Mouse (Mus musculus) hindbrain, embryonic 16.5 days (tissue): ENCODE data around the gene Bloc1s1. TPM values are rescaled to one million over a fixed set of nuclear protein-coding genes. Genes with fewer than 3 reads are reported as not detected.

Experiments
- ATAC-seq: fragments of 200-750 bp; cut with Nextera tagmentation; 2 replicates; pipeline ENCODE4 v1.8.0; 2017; ENCODE audit warnings: moderate TSS enrichment, moderate library complexity
- H3K27ac ChIP-seq: fragments of 300-500 bp; sonication (generic); 2 replicates; pipeline ENCODE4 v1.5.1; 2014; ENCODE audit warnings: low read depth, mild to moderate bottlenecking, control low read depth, low read length, moderate library complexity
- H3K27me3 ChIP-seq: fragments of 300-500 bp; sonication (generic); replicated peaks from 2 replicates; pipeline ENCODE4 v1.6.1; 2014; ENCODE audit warnings: low read length; ENCODE audit not compliant: control insufficient read depth, insufficient read depth
- H3K36me3 ChIP-seq: fragments of 300-500 bp; sonication (generic); 2 replicates; pipeline ENCODE4 v1.6.1; 2014; ENCODE audit warnings: mild to moderate bottlenecking, low read length, moderate library complexity, mixed read lengths; ENCODE audit not compliant: control insufficient read depth, insufficient read depth
- H3K4me1 ChIP-seq: fragments of 300-500 bp; sonication (generic); 2 replicates; pipeline ENCODE4 v1.6.1; 2014; ENCODE audit warnings: low read depth, low read length; ENCODE audit not compliant: control insufficient read depth, insufficient read depth
- H3K4me2 ChIP-seq: fragments of 300-500 bp; sonication (generic); 2 replicates; pipeline ENCODE4 v1.6.1; 2014; ENCODE audit warnings: mild to moderate bottlenecking, low read length, control low read depth, moderate library complexity
- H3K4me3 ChIP-seq: fragments of 300-500 bp; sonication (generic); 2 replicates; pipeline ENCODE4 v1.5.1; 2014; ENCODE audit warnings: mild to moderate bottlenecking, low read length, control low read depth, moderate library complexity
- H3K9ac ChIP-seq: fragments of 300-500 bp; sonication (generic); 2 replicates; pipeline ENCODE4 v1.6.1; 2014; ENCODE audit warnings: low read depth, mild to moderate bottlenecking, control low read depth, low read length, moderate library complexity
- H3K9me3 ChIP-seq: fragments of 300-500 bp; sonication (generic); 2 replicates; pipeline ENCODE4 v1.6.1; 2014; ENCODE audit warnings: mild to moderate bottlenecking, low read length, moderate library complexity; ENCODE audit not compliant: control insufficient read depth
- WGBS: fragments of 180-500 bp; shearing (Covaris S2); extraction: QIAGEN DNeasy Blood & Tissue Kit; methylation state at CpG from one replicate; pipeline ENCODE4 v1.1.7; 2014; 5-methylcytosine and 5-hydroxymethylcytosine counted together
- polyA plus RNA-seq: library from polyadenylated mRNA; unstranded; fragments of >200 nt; fragmentation: Nextera tagmentation; extraction: Ambion mirVana; gene quantifications from 2 replicates; pipeline ENCODE4 v1.2.1, GENCODE M21; 2015

Gene Bloc1s1
- 247 and 278 TPM in 2 replicates for polyA plus RNA-seq

DNA sequence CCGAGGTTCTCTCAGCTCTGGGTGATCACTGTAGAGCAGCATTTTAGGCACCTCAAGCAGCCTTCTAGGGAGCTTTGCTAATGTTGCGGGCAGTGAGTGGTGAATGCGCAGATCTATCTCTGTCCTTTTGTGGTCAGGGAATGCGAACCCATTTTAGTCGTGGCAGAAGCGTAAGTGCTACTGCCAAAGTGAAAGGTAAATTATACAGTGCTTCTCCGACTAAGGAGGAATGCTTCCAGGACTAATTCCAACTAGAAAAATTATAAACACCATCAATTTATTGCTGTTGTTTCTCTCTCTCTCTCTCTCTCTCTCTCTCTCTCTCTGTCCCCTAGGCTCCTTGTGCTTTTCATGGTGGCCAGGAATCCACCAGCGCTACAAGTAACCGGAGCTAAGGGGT, at the start of gene Bloc1s1:
Gene Bloc1s1, minus strand, starts transcription at position 101 of the 400 bp plus-strand sequence.
- ATAC-seq: no peak
- WGBS: 61% methylated on average over 9 of the region's 9 CpGs
- H3K4me1 ChIP-seq: peaks cover 27% of the 10 kb centered on the region
- H3K27ac ChIP-seq: peak within 1 kb of the TSS; percentile 98
- H3K27me3 ChIP-seq: no peaks in the 10 kb centered on the region
- H3K36me3 ChIP-seq: no peaks in the 10 kb centered on the region
- peak within 1 kb of the TSS; percentile 86 for H3K4me3 ChIP-seq
- peak within 1 kb of the TSS; percentile 86 for H3K4me2 ChIP-seq
- no peaks in the 10 kb centered on the region for H3K9me3 ChIP-seq
- H3K9ac ChIP-seq: peak within 1 kb of the TSS; percentile 93

GRCm38 (mm10) chr10:128972841-128973240, 49.0 kb upstream of the Bloc1s1 start:
- H3K9me3 ChIP-seq: no peaks in the 10 kb centered on the region
- H3K9ac ChIP-seq: no peak overlapping the region
- no peak overlapping the region for H3K27ac ChIP-seq
- H3K4me2 ChIP-seq: no peak overlapping the region
- no peaks in the 10 kb centered on the region for H3K27me3 ChIP-seq
- ATAC-seq: no peak
- WGBS: 71% methylated on average over 4 of the region's 4 CpGs
- H3K36me3 ChIP-seq: no peaks in the 10 kb centered on the region
- no peaks in the 10 kb centered on the region for H3K4me1 ChIP-seq
- H3K4me3 ChIP-seq: no peak overlapping the region

DNA sequence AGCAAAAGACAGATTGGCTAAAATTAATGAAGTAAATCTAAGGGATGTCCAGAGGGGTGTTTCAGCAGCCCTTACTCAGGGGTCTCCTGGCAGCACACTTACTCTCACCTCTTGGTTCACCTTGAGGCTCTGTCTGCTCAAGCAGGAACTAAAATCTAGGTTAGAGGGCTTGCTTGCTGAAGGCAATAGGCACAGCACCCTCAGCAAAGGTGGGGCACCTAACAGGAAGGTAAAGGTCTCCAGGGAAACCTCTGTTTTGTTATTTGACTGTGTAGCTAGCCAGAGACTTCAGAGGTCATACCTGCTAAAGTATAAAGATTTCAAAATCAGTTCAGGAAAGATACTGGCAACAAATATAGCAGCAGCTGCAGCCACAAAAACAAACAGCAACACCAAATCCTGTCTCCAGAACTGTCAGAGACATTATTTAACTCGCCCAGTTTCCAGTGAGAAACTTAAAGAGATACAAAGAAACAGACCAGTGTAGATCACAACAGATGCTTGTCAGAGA, 47.0 kb upstream of the Bloc1s1 start:
- no peak overlapping the region for H3K4me2 ChIP-seq
- WGBS: 58% methylated on average over 1 of the region's 1 CpGs

DNA sequence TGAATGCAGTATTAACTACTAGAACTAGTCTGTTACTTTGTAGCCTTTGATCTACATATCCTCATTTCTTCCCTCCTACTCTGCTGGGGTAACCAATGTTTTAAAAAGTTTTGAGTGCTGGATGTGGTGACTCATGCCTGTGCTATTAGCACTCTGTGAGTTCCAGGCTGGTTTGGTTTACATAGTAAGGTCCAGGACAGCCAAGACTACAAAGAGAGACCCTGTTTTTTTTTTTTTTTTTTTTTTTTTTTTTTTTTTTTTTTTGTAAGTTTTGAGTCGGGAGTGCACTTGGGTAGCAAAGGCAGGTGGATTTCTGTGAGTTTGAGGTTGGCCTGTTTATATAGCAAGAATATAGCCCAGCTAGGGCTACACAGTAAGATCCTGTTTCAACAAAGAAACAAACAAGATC, 44.5 kb upstream of the Bloc1s1 start:
- Histone ChIP-seq H3K4me1 (no peaks in the 10 kb centered on the region), H3K9me3 (no peaks in the 10 kb centered on the region), H3K36me3 (no peaks in the 10 kb centered on the region), H3K27ac (no peak overlapping the region), H3K4me3 (no peak overlapping the region), H3K27me3 (no peaks in the 10 kb centered on the region), H3K9ac (no peak overlapping the region), H3K4me2 (no peak overlapping the region)
- no peak for ATAC-seq
- 41% methylated on average over 1 of the region's 1 CpGs for WGBS

More for the DNA sequence above, 47.0 kb upstream of the Bloc1s1 start:
- H3K36me3 ChIP-seq: no peaks in the 10 kb centered on the region
- H3K9me3 ChIP-seq: no peaks in the 10 kb centered on the region
- H3K4me3 ChIP-seq: no peak overlapping the region
- no peaks in the 10 kb centered on the region for H3K27me3 ChIP-seq
- no peak overlapping the region for H3K27ac ChIP-seq
- no peaks in the 10 kb centered on the region for H3K4me1 ChIP-seq
- no peak for ATAC-seq
- no peak overlapping the region for H3K9ac ChIP-seq

DNA sequence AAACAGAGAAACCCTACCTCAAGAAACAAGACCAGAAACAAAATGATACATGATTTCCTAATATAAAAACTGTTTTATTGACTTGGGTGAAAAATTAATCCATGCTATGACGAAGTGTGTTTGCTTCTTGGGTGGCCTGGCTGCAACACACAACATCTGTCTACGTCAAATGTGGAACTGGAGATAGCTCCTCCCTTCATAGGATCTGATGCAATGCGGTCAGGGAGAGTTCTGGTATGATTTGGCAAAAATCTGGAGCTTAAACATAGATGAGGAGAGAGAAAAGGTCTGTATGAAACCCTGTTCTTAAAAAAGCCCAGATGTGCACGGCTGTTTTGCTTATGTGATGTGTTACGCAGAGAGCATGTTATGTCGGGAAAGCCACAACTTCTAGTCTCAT, 42.0 kb upstream of the Bloc1s1 start:
- Histone ChIP-seq H3K4me3 (no peak overlapping the region), H3K4me1 (no peaks in the 10 kb centered on the region), H3K27me3 (no peaks in the 10 kb centered on the region), H3K4me2 (no peak overlapping the region), H3K9me3 (no peaks in the 10 kb centered on the region), H3K27ac (no peak overlapping the region), H3K9ac (no peak overlapping the region), H3K36me3 (no peaks in the 10 kb centered on the region)
- no peak for ATAC-seq
- 87% methylated on average over 6 of the region's 6 CpGs for WGBS

DNA sequence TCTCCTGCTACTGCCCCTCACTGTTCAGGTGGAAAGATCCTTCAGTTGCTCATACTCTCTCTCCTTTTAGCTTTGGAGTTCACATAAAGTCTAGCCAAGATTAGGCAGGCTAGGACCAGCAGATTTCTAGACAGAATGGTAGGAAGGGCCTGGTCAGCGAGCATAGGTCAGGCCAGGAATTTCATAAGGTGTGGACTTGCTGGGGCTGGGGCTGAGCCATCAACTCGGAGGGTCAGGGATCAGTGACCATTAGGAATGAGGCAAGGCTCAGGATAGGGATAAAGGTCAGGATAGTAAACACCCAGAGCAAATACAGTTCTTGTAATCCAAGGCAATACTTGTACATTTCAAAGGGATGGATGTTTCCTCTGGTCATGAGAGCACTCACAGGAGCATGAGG, 41.1 kb upstream of the Bloc1s1 start:
- 76% methylated on average over 2 of the region's 2 CpGs for WGBS
- H3K9ac ChIP-seq: no peak overlapping the region

DNA sequence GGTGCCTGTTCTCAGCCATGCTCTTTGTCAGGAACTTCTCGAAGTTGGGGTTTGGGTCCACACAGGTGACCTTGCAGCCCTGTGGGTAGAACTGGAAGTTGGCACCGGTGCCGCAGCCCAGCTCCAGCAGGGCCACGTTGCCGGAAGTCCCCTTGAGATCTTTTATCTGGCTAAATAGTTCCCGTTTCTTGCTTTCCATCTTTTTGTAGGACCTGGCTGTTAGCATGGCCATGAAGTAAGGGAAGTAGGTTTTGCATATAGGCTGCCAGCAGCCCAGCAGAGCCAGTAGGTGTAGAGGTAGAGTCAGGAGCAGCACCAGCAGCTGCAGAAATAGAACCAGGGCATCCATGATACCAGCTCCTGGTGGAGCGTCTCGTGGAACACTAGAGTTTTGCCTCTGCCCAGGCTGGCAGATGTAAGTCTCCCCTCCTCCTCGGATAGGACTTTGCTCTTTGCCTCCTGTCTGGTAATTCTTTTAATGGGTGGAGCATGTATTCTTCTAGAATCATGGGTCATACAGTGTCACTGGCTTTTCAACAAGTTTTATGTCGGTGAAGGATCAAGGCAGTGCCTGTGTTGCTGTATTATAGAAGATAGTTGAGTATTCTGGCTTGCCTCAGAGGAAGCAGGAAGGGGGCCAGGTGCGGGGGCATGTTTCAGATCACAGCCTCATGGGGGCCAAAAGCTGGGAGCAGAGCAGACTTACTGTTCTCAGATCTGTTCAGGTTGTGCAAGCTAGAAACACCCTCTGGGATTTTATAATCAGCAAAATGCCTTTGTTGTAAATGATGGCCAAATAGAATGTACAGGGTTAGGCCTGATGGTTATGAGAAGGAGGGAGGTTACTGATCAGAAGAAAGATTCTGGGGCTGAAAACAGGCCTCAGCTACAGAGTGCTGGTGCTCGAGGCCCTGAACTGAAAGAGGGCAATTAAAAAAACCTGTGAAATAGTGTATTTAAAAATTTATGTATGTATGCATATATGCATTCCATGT, 37.1 kb upstream of the Bloc1s1 start, which contains the start of gene Mettl7b:
Gene Mettl7b, minus strand, starts transcription at position 399 of the 995 bp plus-strand sequence.
- Histone ChIP-seq H3K9ac (no peak within 1 kb of the TSS), H3K9me3 (no peaks in the 10 kb centered on the region), H3K27ac (no peak within 1 kb of the TSS), H3K4me1 (no peaks in the 10 kb centered on the region), H3K27me3 (no peaks in the 10 kb centered on the region), H3K4me3 (no peak within 1 kb of the TSS), H3K4me2 (no peak within 1 kb of the TSS), H3K36me3 (no peaks in the 10 kb centered on the region)
- 90% methylated on average over 12 of the region's 12 CpGs for WGBS
- ATAC-seq: no peak

More for the DNA sequence above, 41.1 kb upstream of the Bloc1s1 start:
- H3K4me1 ChIP-seq: no peaks in the 10 kb centered on the region
- no peaks in the 10 kb centered on the region for H3K27me3 ChIP-seq
- no peaks in the 10 kb centered on the region for H3K36me3 ChIP-seq
- no peak overlapping the region for H3K4me2 ChIP-seq
- no peaks in the 10 kb centered on the region for H3K9me3 ChIP-seq
- no peak overlapping the region for H3K27ac ChIP-seq
- H3K4me3 ChIP-seq: no peak overlapping the region
- no peak for ATAC-seq

DNA sequence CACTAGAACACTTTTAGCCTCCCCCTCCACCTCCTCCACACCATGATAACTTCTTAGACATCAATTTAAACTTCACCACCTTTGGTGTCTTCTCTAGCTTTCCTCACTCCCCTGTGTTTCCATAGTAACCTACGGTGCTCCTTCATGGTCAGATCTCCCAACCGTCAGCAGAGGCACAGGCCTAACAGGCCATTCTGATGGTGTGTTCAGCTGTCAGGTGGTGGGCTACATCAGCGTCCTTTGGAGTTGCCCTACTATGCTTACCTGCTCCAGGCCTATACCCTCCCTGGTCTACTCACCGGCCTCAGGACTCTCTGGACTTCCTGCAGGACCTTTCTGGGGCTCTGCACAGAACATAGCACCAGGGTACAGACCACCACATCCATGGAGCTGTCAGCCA, 36.3 kb upstream of the Bloc1s1 start:
- ATAC-seq: no peak
- Histone ChIP-seq H3K9me3 (no peaks in the 10 kb centered on the region), H3K27me3 (no peaks in the 10 kb centered on the region), H3K27ac (no peak overlapping the region), H3K36me3 (no peaks in the 10 kb centered on the region), H3K4me2 (no peak overlapping the region), H3K4me3 (no peak overlapping the region), H3K4me1 (no peaks in the 10 kb centered on the region), H3K9ac (no peak overlapping the region)
- WGBS: 82% methylated on average over 4 of the region's 4 CpGs

GRCm38 (mm10) chr10:128958340-128958739, 34.5 kb upstream of the Bloc1s1 start:
- Histone ChIP-seq H3K4me2 (no peak overlapping the region), H3K27ac (no peak overlapping the region), H3K4me1 (no peaks in the 10 kb centered on the region), H3K27me3 (no peaks in the 10 kb centered on the region), H3K36me3 (no peaks in the 10 kb centered on the region), H3K9ac (no peak overlapping the region), H3K9me3 (no peaks in the 10 kb centered on the region), H3K4me3 (no peak overlapping the region)
- no peak for ATAC-seq
- 73% methylated on average over 10 of the region's 10 CpGs for WGBS
